Comparison of ENCODE assay signal across 30 mouse cellular contexts in the genomic region with DNA sequence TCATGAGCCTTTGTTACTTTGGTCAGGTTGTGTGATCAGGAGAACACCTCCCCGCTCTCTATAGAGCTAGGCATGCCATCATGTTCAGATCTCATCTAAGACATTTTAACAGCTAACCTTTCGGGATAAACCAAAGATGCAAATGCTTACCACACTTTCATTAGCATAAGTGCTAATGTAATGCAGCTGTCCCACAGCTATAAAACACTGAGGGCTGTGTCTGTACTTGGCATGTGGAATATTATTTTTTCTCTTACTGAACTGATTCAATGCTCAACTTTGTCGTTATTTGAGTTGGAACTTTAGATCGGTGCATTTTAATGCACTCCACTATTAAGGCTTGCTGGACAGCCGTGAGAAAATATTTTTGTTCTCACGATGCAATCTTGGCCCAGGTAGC. TPM values are rescaled to one million over a fixed set of nuclear protein-coding genes. Genes with fewer than 3 reads are reported as not detected.
A peak's percentile ranks its signal among the peaks of the same experiment; 100 is the strongest.
DNase-seq lines count a peak whose midpoint lies in the region; ATAC-seq lines count a peak whose summit lies in the region.
"Had no signal": no experiment of that assay in that cellular context is flagged by ENCODE, and none has a peak within 500 bp of the region (broad histone marks: within the 10 kb centered on the region; RNA-seq: fewer than 3 reads in every experiment).

No protein-coding gene starts in this region.

- no peaks in the 10 kb centered on the region for H3K36me3 ChIP-seq in embryonic facial prominence, embryonic 13.5 days
- H3K36me3 ChIP-seq in embryonic facial prominence, embryonic 10.5 days (replicated peaks) = no peaks in the 10 kb centered on the region
- no peaks in the 10 kb centered on the region for H3K36me3 ChIP-seq in heart, embryonic 15.5 days
- H3K36me3 ChIP-seq in midbrain, embryonic 14.5 days (ENCODE audit: control insufficient read depth, insufficient read depth, low read length) = no peaks in the 10 kb centered on the region
- no peaks in the 10 kb centered on the region for H3K36me3 ChIP-seq in midbrain, embryonic 11.5 days (ENCODE audit: control insufficient read depth, insufficient read depth, low read length)
- no peaks in the 10 kb centered on the region for H3K36me3 ChIP-seq in hindbrain, embryonic 14.5 days (replicated peaks; ENCODE audit: control insufficient read depth, insufficient read depth)
- H3K36me3 ChIP-seq: forebrain, embryonic 10.5 days; heart, embryonic 12.5 days; hindbrain, embryonic 15.5 days had no signal

- no peak for ATAC-seq in embryonic facial prominence, embryonic 13.5 days (ENCODE audit: insufficient number of reproducible peaks, insufficient read depth, low FRiP score, low TSS enrichment, low read depth)
- no peak for ATAC-seq in heart, embryonic 15.5 days (replicated peaks; ENCODE audit: insufficient number of reproducible peaks, insufficient read depth, low FRiP score, low read depth)
- no peak for ATAC-seq in midbrain, embryonic 14.5 days (ENCODE audit: low FRiP score, low TSS enrichment)
- no peak for ATAC-seq in midbrain, embryonic 11.5 days (ENCODE audit: low FRiP score)
- ATAC-seq in hindbrain, embryonic 14.5 days (ENCODE audit: low FRiP score) = no peak
- ATAC-seq: activated CD4-positive, CD25-positive, alpha-beta regulatory T cell, adult 4 months; inflammation-experienced regulatory T-cells, adult 6 months had no signal

- H3K4me1 ChIP-seq in embryonic facial prominence, embryonic 13.5 days = peaks cover 26% of the 10 kb centered on the region
- peaks cover 10% of the 10 kb centered on the region for H3K4me1 ChIP-seq in embryonic facial prominence, embryonic 10.5 days
- peaks cover 13% of the 10 kb centered on the region for H3K4me1 ChIP-seq in heart, embryonic 15.5 days (replicated peaks)
- H3K4me1 ChIP-seq in midbrain, embryonic 14.5 days (ENCODE audit: control insufficient read depth, insufficient read depth, low read length) = peaks cover 4% of the 10 kb centered on the region; the same call in 1 of the 2 replicates
- peaks cover 3% of the 10 kb centered on the region; the same call in 1 of the 2 replicates for H3K4me1 ChIP-seq in midbrain, embryonic 11.5 days (ENCODE audit: control insufficient read depth, insufficient read depth, low read length)
- H3K4me1 ChIP-seq in hindbrain, embryonic 14.5 days (replicated peaks; ENCODE audit: control insufficient read depth, insufficient read depth, low read length) = peaks cover 9% of the 10 kb centered on the region

- peaks cover 19% of the 10 kb centered on the region for H3K27me3 ChIP-seq in embryonic facial prominence, embryonic 13.5 days
- peaks cover 23% of the 10 kb centered on the region for H3K27me3 ChIP-seq in embryonic facial prominence, embryonic 10.5 days (replicated peaks; ENCODE audit: low read depth, poor library complexity, severe bottlenecking)
- H3K27me3 ChIP-seq in heart, embryonic 15.5 days = no peaks in the 10 kb centered on the region
- no peaks in the 10 kb centered on the region for H3K27me3 ChIP-seq in midbrain, embryonic 14.5 days (ENCODE audit: control insufficient read depth, insufficient read depth, low read length)
- no peaks in the 10 kb centered on the region for H3K27me3 ChIP-seq in midbrain, embryonic 11.5 days (ENCODE audit: control insufficient read depth, insufficient read depth, low read length)
- no peaks in the 10 kb centered on the region for H3K27me3 ChIP-seq in hindbrain, embryonic 14.5 days (ENCODE audit: control insufficient read depth, insufficient read depth, low read length)
- H3K27me3 ChIP-seq: CH12.LX; heart, embryonic 12.5 days; hindbrain, embryonic 15.5 days had no signal

- DNase-seq in embryonic facial prominence, embryonic 10.5 days (ENCODE audit: low spot score) = no peak
- no peak for DNase-seq in heart, postnatal 36 days
- DNase-seq in midbrain, embryonic 14.5 days = no peak
- DNase-seq in midbrain, embryonic 11.5 days (ENCODE audit: low spot score, missing footprints) = no peak
- DNase-seq in hindbrain, embryonic 14.5 days (ENCODE audit: low spot score) = no peak
- DNase-seq: adrenal gland, adult 2 months; adrenal gland, postnatal 36 days; cerebellum, adult 2 months; gastrocnemius, postnatal 25 days; kidney, adult 11 months; kidney, postnatal 25 days; liver; lung, adult 2 months; lung, postnatal 10 days; spleen, adult 18-20 months; thymus, postnatal 14 days had no signal

- intact Hi-C loops in heart, postnatal 36 days (cut with DNase I) = loop anchor here (5.0 to 10.0 kb wide), 2 partner anchors 139 to 699 kb away; no protein-coding TSS in a partner anchor

- no peak overlapping the region for H3K4me3 ChIP-seq in embryonic facial prominence, embryonic 13.5 days
- no peak overlapping the region for H3K4me3 ChIP-seq in embryonic facial prominence, embryonic 10.5 days
- H3K4me3 ChIP-seq in heart, embryonic 15.5 days = no peak overlapping the region
- H3K4me3 ChIP-seq in midbrain, embryonic 14.5 days (replicated peaks; ENCODE audit: low read depth, low read length) = no peak overlapping the region
- no peak overlapping the region for H3K4me3 ChIP-seq in midbrain, embryonic 11.5 days (ENCODE audit: low read depth, low read length)
- no peak overlapping the region for H3K4me3 ChIP-seq in hindbrain, embryonic 14.5 days (replicated peaks; ENCODE audit: low read length)

- no peak overlapping the region for H3K27ac ChIP-seq in embryonic facial prominence, embryonic 13.5 days
- H3K27ac ChIP-seq in embryonic facial prominence, embryonic 10.5 days (replicated peaks) = no peak overlapping the region
- H3K27ac ChIP-seq in heart, embryonic 15.5 days = no peak overlapping the region
- no peak overlapping the region for H3K27ac ChIP-seq in midbrain, embryonic 14.5 days (replicated peaks; ENCODE audit: low read depth, low read length)
- no peak overlapping the region for H3K27ac ChIP-seq in midbrain, embryonic 11.5 days (ENCODE audit: low read depth, low read length)
- no peak overlapping the region for H3K27ac ChIP-seq in hindbrain, embryonic 14.5 days
- H3K27ac ChIP-seq: hindbrain, embryonic 15.5 days; layer of hippocampus, adult 2 months; left cerebral cortex, adult 2 months; liver, embryonic 14.5 days; macrophage had no signal

- H3K9me3 ChIP-seq in embryonic facial prominence, embryonic 13.5 days = no peaks in the 10 kb centered on the region
- H3K9me3 ChIP-seq in embryonic facial prominence, embryonic 10.5 days = no peaks in the 10 kb centered on the region
- no peaks in the 10 kb centered on the region for H3K9me3 ChIP-seq in heart, embryonic 15.5 days (replicated peaks)
- no peaks in the 10 kb centered on the region for H3K9me3 ChIP-seq in midbrain, embryonic 14.5 days (ENCODE audit: control insufficient read depth, low read length)
- no peaks in the 10 kb centered on the region for H3K9me3 ChIP-seq in midbrain, embryonic 11.5 days (ENCODE audit: control insufficient read depth, low read length)
- H3K9me3 ChIP-seq in hindbrain, embryonic 14.5 days (ENCODE audit: control insufficient read depth, low read length) = no peaks in the 10 kb centered on the region
- H3K9me3 ChIP-seq: forebrain, embryonic 10.5 days; heart, embryonic 12.5 days; hindbrain, embryonic 15.5 days had no signal

- no peak overlapping the region for H3K9ac ChIP-seq in embryonic facial prominence, embryonic 13.5 days
- no peak overlapping the region for H3K9ac ChIP-seq in heart, embryonic 15.5 days
- H3K9ac ChIP-seq in midbrain, embryonic 14.5 days (replicated peaks; ENCODE audit: low read length) = no peak overlapping the region
- no peak overlapping the region for H3K9ac ChIP-seq in midbrain, embryonic 11.5 days (ENCODE audit: low read length)
- H3K9ac ChIP-seq in hindbrain, embryonic 14.5 days = no peak overlapping the region
- H3K9ac ChIP-seq: liver, embryonic 14.5 days had no signal

- H3K4me2 ChIP-seq in embryonic facial prominence, embryonic 13.5 days = peak overlapping the region; percentile 56; the same call in 1 of the 2 replicates
- peak overlapping the region; percentile 61; the same call in 1 of the 2 replicates for H3K4me2 ChIP-seq in heart, embryonic 15.5 days
- H3K4me2 ChIP-seq in midbrain, embryonic 14.5 days (ENCODE audit: low read length) = peak overlapping the region; percentile 62; the same call in 1 of the 2 replicates
- no peak overlapping the region for H3K4me2 ChIP-seq in midbrain, embryonic 11.5 days
- no peak overlapping the region for H3K4me2 ChIP-seq in hindbrain, embryonic 14.5 days (replicated peaks)

- 64% methylated on average over 6 of the region's 6 CpGs for WGBS in embryonic facial prominence, embryonic 13.5 days
- WGBS in embryonic facial prominence, embryonic 10.5 days = 86% methylated on average over 6 of the region's 6 CpGs
- 74% methylated on average over 6 of the region's 6 CpGs for WGBS in heart, embryonic 15.5 days
- WGBS in midbrain, embryonic 14.5 days = 87% methylated on average over 6 of the region's 6 CpGs
- 92% methylated on average over 6 of the region's 6 CpGs for WGBS in midbrain, embryonic 11.5 days
- 77% methylated on average over 6 of the region's 6 CpGs for whole genome bisulfite sequencing in hindbrain, embryonic 14.5 days

RNA-seq across cellular contexts. Expression of a gene that starts 30.7 kb away (rescaled TPM):
- polyA plus RNA-seq in embryonic facial prominence, embryonic 13.5 days (2015; fragmentation: Nextera tagmentation; extraction: Ambion mirVana) = 10.8 and 16.9 TPM in 2 replicates
- 2.6 and 4.5 TPM in 2 replicates for polyA plus RNA-seq in embryonic facial prominence, embryonic 10.5 days (2016; fragmentation: Nextera tagmentation; extraction: Ambion mirVana)
- 7.8 and 9.2 TPM in 2 replicates for polyA plus RNA-seq in heart, embryonic 15.5 days (2015; fragmentation: Nextera tagmentation; extraction: Ambion mirVana)
- 1 to 10 TPM; 3.1 to 4.3 TPM for total RNA-seq in heart, postnatal 36 days (2021)
- polyA plus RNA-seq in midbrain, embryonic 14.5 days (2014; fragmentation: Nextera tagmentation; extraction: Ambion mirVana) = 4.9 and 5.3 TPM in 2 replicates
- 1.4 and 2.7 TPM in 2 replicates for polyA plus RNA-seq in midbrain, embryonic 11.5 days (2014; fragmentation: Nextera tagmentation; extraction: Ambion mirVana)
- polyA plus RNA-seq in hindbrain, embryonic 14.5 days (2014; fragmentation: Nextera tagmentation; extraction: Ambion mirVana) = 8.4 and 9.9 TPM in 2 replicates
- total RNA-seq: hematopoietic stem cell, adult 5-6 weeks; neutrophil, adult 5-6 weeks had no signal
- polyA plus RNA-seq: activated CD4-positive, CD25-positive, alpha-beta regulatory T cell, adult 4 months; inflammation-experienced regulatory T-cells, adult 6 months; macrophage had no signal

Comparison
In these comparisons a context has a peak if more than half of its experiments do, and no peak if none do; other contexts are left out.
1. H3K4me2 ChIP-seq: peak in embryonic facial prominence, embryonic 13.5 days (single experiment), heart, embryonic 15.5 days (single experiment) and midbrain, embryonic 14.5 days (single experiment); none in midbrain, embryonic 11.5 days (single experiment) and hindbrain, embryonic 14.5 days (single experiment).